Mouse (Mus musculus): Measurements from ENCODE around the gene Cdcp1.

Gene Cdcp1

GRCm38 (mm10) chr9:123207895-123208294 is 7.9 kb downstream of the Cdcp1 start:
- DNase-seq (ENCODE audit: low spot score) = no peak

GRCm38 (mm10) chr9:123206948-123207347 is 8.9 kb downstream of the Cdcp1 start:
- no peak for DNase-seq (ENCODE audit: low spot score)

GRCm38 (mm10) chr9:123206526-123206925 is 9.3 kb downstream of the Cdcp1 start:
- no peak for DNase-seq (ENCODE audit: low spot score)

- no peak for DNase-seq (ENCODE audit: low spot score)
These were observed 15.7 kb downstream of the Cdcp1 start for GRCm38 (mm10) chr9:123200116-123200515.

- DNase-seq (ENCODE audit: low spot score) = no peak
These were observed 27.6 kb downstream of the Cdcp1 start for GRCm38 (mm10) chr9:123188271-123188670.

GRCm38 (mm10) chr9:123187589-123187988 is 28.2 kb downstream of the Cdcp1 start:
- DNase-seq (ENCODE audit: low spot score) = no peak

GRCm38 (mm10) chr9:123186151-123186550 is 29.7 kb downstream of the Cdcp1 start:
- no peak for DNase-seq (ENCODE audit: low spot score)

- no peak for DNase-seq (ENCODE audit: low spot score)
These were observed 30.3 kb downstream of the Cdcp1 start for GRCm38 (mm10) chr9:123185546-123185945.

GRCm38 (mm10) chr9:123183226-123183625 is 32.6 kb downstream of the Cdcp1 start:
- no peak for DNase-seq (ENCODE audit: low spot score)

GRCm38 (mm10) chr9:123180003-123180402 is 35.8 kb downstream of the Cdcp1 start:
- no peak for DNase-seq (ENCODE audit: low spot score)

- DNase-seq (ENCODE audit: low spot score) = no peak
These were observed 38.3 kb downstream of the Cdcp1 start for GRCm38 (mm10) chr9:123177380-123178048.

GRCm38 (mm10) chr9:123174356-123174755 is 41.5 kb downstream of the Cdcp1 start:
- no peak for DNase-seq (ENCODE audit: low spot score)

- DNase-seq (ENCODE audit: low spot score) = no peak
These were observed 42.1 kb downstream of the Cdcp1 start for GRCm38 (mm10) chr9:123173760-123174159.

- no peak for DNase-seq (ENCODE audit: low spot score)
These were observed 49.9 kb downstream of the Cdcp1 start for GRCm38 (mm10) chr9:123165781-123166443.

- DNase-seq (ENCODE audit: low spot score) = no peak
These were observed 52.7 kb downstream of the Cdcp1 start for GRCm38 (mm10) chr9:123162985-123163694.

- no peak for DNase-seq (ENCODE audit: low spot score)
These were observed 54.0 kb downstream of the Cdcp1 start for GRCm38 (mm10) chr9:123161792-123162191.

- peak; percentile 45 for DNase-seq (ENCODE audit: low spot score)
These were observed 56.5 kb downstream of the Cdcp1 start for GRCm38 (mm10) chr9:123159330-123159729.

GRCm38 (mm10) chr9:123158125-123158836 is 57.6 kb downstream of the Cdcp1 start:
- no peak for DNase-seq (ENCODE audit: low spot score)

GRCm38 (mm10) chr9:123157699-123158098 is 58.1 kb downstream of the Cdcp1 start:
- DNase-seq (ENCODE audit: low spot score) = no peak

GRCm38 (mm10) chr9:123156910-123157361 is 58.9 kb downstream of the Cdcp1 start:
- DNase-seq (ENCODE audit: low spot score) = peak; percentile 75

- no peak for DNase-seq (ENCODE audit: low spot score)
These were observed 62.7 kb downstream of the Cdcp1 start for GRCm38 (mm10) chr9:123153121-123153520.

GRCm38 (mm10) chr9:123152026-123152425 is 63.8 kb downstream of the Cdcp1 start:
- DNase-seq (ENCODE audit: low spot score) = no peak
